Mouse (Mus musculus) adrenal gland, adult 18-20 months (tissue): Measurements from ENCODE around the gene Jph4. TPM values are rescaled to one million over a fixed set of nuclear protein-coding genes. Genes with fewer than 3 reads are reported as not detected.

ENCODE experiments used
- DNase-seq, 2 experiments: peaks; one replicate each; pipeline ENCODE4 v3.0.0; 2021 to 2022; ENCODE audit warnings: low spot score in 2 of 2
- total RNA-seq, 2 experiments: library from RNA; stranded (reverse); gene quantifications; 1 replicate in 1 of 2; 2 replicates in 1 of 2; pipeline ENCODE4 v1.2.3; 2021

Jph4 gene
- total RNA-seq, 2 experiments from 2014 or later = 3.0 TPM

DNA sequence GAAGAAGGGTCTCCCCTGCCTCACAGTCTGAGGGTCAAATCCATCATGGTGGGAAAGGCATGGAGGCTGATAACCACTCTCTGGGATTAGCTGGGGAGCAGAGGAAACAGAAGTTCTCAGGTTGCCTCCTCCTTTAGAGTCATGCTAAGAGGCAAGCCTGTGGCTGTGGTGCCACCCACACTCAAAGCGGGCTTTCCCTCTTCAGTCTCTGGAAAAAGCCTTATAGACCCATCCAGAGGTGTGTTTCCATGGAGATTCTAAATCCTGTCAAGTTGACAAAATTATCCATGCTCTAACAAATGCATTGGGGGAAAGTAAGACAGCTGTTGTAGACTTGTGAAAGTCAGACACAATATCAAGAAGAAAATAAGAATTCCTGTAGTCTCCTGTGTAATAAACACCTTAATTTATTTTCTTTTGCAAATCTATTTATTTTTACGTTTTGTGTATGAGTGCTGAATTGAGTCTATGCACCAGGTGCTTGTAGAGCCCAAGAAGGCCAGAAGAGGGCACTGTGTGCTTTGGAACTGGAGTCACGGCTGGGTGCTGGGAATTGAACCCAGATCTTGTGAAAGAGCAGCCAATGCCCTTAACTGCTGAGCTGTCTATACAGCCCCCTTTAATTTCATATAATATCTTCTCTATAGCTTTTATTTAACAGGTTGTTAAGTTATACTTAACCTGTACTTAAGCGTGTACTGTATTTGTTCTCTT, 2.8 kb upstream of the Jph4 start:
- no peak for DNase-seq

DNA sequence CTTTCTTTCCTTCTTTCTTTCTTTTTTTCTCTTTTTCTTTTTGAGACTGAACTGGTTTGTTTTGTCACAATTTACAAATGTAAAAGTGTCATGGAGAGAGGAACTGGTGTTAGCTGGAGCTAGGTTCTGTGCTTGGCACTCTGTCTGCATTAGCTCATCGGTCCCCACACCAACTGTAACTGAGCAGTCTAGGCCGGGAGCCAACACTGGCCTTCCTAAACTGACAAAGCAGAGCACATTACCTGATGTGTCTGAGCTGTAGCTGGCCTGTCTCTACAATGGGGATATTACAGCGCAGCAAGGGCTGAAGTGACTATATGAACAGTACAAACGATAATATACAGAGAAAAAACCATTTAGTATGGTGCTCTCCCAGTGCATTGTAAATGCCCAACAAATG, 2.1 kb upstream of the Jph4 start:
- DNase-seq = no peak

DNA sequence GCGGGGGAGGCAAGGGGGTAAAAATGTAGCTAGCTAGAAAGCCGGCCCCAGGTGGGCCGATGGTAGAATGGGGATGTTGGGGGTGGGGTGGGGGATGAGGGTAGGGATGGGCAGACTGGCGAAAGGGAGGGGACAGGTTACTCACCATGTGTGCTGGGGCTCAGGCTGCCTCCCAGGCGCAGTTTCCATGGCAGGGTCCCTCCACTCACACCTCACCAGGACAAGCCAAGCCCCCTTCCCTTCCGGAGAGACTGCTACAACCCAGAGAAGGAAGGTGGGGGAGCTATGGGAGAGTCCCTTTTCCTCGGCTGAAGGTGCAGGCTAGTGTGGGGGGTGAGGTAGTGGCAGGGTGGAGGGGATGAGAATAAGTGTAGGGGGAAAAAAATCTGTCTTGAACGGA, 889 bp downstream of the Jph4 start:
- DNase-seq = no peak

DNA sequence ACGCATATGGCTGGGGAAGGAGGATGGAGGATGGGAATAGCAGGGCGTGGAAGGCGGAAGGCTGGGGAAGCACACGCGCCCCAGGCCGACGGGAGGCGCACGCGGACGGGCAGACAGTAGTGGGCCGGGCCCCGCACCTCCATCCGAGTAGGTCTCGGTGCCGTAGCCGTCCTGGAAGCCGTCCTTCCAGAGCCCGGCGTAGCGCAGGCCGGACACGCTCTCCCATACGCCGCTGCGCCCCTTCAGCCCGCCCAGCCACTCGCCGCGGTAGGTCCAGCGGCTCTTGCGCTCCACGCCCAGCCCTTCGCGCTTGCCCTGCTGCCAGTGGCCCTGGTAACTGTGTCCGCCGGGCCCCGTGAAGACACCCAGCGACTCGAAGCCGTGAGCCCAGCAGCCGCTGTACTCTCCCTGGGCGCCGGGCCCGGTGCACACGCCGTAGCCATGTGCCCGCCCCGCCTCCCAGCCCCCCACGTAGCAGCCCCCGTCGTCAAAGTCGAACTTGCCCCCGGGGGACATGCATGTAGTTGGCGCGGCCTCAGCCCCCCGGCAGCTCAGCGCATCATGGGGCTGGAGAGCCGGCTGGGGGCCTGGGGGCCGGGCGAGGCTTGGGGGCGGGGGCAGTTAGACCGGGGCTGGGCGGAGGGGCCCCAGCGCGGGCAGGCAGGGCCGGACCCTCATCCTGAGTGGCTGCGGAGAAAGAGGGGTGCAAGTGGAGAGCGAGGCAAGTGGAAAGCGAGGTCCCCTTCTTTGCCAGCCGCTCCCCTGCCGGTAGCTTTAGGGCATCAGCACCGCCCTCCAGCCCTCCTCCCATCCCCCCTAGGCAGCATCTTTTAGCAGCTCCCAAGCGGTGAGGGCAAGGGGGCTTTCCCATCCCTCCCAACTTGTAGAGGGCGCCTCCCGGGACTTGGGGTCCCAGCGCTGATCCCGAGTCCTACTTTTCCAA, 1.7 kb downstream of the Jph4 start:
- peak; percentile 47 to 60 for DNase-seq

DNA sequence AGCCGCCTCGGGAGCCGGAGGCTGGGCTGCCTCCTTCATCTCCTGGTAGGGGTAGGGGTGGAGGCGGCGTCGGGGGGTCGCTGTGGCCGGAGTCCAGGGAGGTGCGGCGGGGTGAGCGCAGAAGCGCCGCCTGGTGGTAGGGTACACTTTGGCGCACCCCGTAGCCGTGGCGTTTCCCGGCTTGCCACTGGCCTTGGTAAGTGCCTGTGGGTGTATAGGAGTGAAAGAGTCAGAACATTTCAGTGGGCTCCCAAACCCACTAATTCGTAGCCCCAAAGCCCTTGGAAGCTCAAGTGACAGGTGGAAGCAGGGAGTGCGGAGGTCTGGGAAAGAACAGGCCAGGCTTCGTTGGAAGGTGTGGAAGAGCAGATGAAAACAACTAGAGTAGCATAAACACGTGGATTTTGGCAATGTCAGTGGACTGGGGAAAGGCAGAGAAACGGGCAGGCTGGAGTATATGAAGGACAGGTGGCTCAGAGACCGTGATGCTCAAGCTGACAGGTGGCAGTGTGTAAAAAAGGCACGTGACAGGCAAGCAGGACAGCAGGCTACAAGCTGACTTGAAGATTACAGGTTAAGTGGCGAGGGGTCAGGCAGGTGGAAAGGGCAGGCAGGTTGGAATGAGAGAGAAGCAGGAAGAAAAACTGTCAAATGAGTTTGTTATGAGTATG, 2.6 kb downstream of the Jph4 start:
- no peak for DNase-seq

DNA sequence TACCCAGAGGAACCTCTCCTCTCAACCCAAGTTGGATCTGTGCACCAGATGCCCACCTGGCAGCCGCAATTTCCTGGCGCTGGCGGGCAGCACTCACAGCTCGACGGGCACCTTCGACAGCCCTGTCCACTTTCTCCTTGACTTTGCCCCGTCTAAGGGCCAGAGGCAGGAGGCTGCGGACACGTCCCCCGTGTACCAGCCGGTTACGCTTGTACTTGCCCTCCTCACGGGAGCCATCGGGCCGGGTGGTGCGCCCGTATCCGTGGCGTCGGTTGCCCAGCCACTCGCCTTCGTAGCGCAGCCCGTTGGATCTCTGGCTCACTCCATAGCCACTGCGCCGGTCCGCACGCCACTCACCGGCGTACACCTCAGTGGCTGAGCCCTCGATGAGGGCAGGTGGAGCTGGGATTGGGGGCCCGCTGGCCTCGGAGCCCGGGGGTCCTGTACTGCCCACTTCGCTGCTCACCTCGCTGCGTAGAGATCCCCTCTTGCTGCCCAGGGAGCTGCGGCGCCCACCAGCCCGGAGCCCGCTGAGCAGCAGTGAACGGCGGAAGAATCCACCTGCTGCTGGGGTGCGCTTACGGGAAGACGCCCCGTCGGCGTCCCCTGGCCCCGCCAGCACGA, 3.3 kb downstream of the Jph4 start:
- no peak for DNase-seq

DNA sequence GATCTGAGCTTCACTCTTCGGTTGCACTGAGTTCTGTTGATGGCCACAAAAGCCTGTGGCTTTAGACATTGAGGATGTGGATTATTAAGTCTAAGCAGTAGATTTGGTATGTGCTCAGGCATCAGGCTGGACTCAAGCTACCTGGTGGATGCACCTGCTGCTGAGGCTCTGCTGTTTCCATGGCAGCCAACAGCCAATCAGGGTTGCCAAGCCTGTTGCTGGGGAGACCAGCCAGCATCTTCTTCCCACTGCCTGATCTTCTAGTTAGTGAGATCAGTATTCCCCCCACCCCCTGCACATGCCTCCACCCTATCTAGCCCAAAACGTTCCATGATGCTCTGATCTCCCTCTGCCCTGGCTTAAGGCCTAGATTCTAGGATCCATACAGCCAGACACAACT, 5.0 kb downstream of the Jph4 start:
- no peak for DNase-seq

DNA sequence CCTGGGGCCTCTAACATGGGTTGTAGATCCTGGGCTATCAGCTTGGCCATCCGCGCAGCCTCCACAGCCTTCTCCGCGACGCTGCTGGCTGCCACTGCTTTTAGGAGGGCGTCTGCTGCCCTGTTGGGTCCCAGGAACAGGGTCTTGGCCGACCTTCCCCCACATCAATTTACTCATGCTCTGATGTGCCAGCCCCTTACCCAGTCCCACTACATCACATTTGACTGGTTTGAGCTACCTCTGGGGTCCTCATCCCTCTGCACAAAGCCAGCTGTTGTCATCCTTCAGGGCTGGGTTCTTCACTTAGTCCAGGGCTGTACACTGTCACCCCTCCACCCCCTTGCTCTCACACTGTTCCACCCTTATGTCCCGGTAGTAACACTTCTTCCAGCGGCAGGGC, 6.7 kb downstream of the Jph4 start:
- DNase-seq = no peak

DNA sequence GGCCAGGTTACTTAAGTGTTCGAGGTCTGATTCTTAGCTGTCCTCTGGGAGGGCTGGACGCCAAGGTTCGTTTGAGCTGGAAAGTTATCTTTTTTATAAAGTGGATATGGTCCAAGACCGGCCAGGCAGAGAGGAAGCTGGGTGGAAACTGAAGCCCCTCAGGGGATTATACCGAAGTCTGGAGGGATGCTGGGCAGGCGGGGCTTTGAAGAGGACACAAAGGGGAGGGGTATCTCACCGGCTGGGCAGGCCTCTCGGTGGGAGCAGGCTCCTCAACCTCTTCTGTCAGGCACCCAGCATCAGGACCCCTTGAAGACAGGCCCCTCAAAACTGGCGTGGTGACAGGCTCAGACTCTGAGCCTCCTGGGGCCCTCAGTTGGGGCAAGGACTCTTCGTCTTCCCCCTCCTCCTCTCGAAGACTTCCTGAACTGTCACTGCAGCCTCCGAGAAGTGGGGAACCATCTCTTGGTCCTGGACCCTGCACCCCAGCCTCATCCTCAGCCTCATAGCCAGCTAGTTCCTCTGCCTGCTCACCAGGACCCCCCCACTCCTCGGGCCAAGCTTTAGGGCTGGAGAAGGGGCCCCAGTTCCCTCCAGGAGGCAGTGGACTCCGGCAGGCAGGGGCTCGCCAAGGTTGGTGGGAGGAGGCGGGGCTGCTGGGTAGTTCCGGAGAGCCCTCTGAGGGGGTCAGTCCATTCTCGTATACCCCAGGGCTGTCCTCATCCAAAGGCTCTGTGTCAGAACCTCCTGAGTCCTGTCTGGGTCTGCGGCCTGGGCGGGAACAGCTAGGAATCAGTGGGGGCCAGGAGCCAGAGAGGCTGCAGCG, 7.5 kb downstream of the Jph4 start:
- DNase-seq = no peak

DNA sequence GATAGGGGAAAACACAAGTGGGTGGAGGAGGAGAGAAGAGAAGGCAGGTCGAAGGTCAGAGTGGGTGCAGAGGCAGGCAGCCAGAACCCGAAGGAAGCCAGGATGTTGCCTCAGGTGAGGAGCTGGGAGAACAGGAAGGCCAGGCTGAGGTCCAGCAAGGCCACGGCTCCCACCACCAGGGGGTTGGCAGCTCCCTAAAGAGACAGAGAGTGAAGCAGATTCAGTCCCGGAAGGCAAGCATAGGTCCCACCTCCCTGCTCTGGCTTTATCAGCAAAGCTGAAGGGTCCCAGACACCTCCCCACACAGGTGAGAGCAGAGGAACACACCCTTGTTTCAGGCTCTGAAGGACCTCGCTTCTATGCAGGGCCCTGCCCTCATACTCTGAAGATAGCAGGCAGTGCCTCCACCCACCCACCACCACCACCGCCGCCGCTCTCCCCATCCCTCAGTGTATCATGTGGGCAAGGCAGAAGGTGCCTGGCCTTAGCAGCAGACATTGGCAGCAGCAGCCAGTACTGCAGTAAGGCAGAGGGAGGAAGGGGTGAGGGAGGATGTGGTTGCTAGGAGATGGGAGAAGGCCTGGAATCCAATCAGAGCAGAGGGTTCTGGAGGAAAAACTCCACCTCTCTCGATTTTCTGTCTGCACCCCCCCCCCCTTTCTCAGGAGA, 8.4 kb downstream of the Jph4 start:
- no peak for DNase-seq

DNA sequence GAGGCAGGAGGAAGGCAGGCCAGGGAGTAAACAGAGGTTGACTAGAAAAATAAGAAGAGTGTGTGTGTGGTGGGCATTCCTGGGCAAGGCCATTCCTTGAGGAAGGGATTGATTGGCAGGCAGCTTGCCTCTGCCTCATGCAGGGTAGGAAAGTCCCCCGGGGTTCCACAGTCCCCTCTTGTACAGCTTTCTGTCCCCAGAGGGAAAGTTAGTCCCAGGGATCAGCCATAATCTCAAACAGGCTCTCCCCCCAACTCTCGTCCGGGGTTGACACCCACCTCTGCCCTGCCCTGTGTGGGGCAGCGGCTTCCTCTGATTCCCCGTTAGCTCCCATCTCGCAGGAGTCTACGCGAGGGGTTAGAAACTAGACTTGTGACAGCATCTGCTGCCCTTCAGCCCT, 9.7 kb downstream of the Jph4 start:
- no peak for DNase-seq

DNA sequence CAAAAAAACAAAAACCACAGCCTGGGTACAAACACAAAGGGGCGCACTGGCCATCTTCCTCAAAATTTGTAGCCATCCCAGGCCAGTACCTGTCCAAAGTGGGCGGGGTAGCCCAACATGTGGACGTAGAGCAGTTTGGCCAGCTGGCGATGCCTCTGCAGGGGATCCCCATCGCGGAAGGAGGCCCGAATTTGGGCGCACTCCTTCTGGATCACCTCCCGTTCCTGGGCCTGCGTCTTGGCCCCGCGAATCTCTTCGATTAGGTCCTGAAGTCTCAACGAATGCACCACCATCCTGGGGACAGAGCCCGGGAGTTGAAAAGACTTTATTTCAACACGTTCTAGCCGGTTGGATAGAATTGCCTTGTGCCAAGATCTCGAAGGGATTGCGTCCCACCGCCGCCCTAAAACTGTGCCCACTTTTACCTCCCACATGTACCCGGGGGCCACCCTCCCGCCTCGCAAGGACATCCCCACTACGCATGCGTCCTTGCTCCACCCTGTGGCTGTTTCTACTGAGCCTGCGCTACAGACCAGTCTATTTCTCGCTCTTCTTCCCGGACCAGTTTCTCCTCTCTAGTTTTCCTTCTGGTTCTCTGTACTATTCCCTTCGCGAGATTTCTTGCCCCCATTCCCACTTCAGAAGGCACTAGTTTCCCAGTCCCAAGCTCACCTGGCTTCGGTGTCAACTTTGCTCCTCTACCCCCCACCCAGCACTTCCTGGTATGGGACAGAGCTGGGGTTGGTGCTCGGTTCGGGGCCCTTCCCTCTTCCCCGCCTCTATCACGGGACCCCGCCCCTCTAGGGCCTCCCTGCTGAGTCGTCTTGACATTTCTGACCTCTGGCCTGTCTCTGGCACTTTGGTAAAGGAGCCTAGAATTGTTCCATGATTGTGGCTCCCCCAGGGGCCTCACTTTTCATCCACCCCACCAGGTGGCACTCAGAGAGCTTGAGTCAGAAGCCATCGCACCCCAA, 10.6 kb downstream of the Jph4 start, which contains the start of gene Ap1g2:
Gene Ap1g2 (minus strand): TSS at position 758 of the 974 bp plus-strand sequence.
- peak; percentile 78 to 84 for DNase-seq

DNA sequence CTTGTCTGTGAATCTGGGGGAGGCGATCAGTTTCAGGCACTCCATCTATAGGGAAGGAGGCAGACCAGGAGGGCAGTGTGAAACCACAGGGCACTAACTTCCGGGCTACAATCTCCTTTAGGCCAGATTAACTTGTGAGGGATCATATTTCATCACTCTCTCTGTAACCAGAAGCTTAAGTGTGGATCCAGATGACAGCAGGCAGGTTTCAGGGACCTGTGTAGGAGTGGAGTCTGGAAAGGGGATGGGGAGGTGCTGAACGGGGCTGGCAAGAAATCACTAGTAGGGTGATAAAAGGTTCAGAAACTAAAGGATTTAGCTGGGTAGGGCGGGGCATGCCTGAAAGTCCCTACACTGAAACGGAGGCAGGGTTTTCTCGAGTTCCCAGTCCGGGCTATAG, 11.3 kb downstream of the Jph4 start:
- no peak for DNase-seq

DNA sequence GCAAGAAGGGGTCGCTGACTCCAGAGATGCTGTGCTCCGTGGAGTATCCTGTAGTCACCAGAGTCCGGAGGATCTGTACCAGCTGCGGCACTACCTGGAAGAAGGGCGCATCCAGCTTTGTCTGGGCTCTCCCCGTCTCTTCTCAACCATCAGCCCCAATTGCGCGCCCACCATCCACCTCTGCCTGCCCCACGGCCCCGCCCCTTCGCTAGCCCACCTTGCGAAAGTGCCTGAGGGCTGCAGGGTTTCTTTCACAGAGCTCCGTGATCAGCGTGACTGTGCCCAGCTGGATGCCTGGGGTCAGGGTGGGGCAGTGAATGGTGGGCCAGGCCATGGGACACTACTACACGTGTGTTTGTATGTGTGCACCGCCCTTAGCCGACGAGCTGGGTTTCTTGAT, 12.4 kb downstream of the Jph4 start:
- DNase-seq = no peak

DNA sequence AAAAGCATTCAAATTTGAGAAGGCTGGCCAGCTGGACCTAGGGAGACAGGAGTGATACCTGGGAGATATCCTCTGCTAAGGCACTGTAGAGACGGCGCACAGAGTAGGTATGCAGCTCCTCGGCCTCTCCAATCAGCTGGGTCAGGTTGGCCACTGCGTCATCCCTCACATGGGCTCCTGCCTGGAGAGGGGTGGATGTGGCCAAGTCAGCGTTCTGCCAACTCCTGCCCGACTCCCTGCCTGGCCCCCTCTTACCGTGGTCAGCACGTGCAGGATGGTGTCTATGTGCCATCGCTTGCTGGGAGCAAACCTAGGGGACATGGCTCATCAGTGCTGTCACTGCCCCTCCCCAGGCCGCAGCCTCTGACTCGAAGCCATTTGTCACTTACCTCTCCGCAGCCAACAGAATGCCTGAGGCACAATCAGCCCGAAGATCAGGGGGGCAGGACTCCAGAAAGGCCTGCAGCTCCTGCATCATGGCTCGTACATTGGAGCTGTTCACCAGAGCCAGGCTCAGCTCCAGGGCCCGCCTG, 14.4 kb downstream of the Jph4 start:
- DNase-seq = no peak

DNA sequence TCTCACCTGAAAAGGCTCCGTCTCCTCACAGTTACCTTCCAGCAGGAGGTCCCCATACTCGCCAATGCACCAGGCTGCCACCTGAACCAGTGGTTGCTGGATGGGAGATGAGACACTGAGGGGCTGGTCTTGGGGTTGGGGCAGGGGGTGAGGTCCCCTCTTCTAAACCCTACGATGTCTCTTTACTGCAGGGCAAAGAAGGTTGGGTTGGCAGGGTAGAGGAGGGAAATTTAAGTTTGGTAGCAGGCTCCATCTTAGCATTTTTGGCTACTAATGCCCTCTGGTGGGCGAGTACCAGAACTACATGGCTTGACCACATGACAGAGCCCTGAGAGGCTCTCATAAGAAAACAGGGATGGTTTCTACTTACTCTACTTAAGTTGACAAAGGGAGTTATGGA, 15.1 kb downstream of the Jph4 start:
- peak in 1 of 2 experiments; percentile 41 for DNase-seq

DNA sequence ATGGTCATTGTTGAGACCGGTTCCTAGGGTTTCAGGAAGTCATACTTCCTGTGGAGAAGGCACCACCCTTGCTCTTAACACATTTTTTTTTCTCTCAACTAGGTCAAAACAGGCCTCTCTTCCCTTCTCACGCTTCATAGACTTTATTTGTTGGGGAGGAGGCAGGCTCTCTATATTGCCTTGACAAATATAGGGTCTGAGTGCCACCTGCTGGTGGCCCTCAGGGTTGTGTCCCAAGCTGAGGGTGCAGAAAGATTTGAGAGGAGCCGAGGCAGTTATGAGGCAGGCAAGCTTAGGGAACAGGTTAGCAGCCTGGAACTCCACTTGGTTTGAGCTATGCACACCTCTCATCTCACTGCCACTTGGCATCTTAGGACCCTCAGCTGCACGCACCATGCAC, 18.7 kb downstream of the Jph4 start:
- DNase-seq = no peak

DNA sequence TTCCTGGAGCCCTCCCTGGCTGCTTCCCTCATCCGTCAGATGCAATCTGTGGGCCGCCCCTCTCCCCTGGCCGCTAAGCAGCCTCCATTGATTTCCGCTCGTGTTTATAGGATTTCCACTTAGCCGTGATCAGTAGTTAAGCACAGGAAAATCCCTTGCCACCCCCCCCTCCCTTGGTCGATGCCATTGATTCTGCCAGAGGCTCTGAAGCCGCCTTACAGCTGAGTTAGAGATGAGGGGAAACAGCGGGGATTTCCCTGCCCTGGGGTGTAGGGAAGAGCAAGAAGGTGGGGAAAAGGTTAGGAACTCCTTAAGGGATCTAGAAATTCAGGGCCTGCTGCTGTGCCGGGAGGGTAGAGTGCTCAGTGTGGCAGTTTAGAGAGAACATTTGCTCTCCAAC, 19.1 kb downstream of the Jph4 start:
- no peak for DNase-seq
